Comparison of ENCODE assay signal across 26 mouse cellular contexts in genomic region chr10:39681014-39681413, GRCm38 (mm10). TPM values are rescaled to one million over a fixed set of nuclear protein-coding genes. Genes with fewer than 3 reads are reported as not detected.
A peak's percentile ranks its signal among the peaks of the same experiment; 100 is the strongest.
DNase-seq lines count a peak whose midpoint lies in the region; ATAC-seq and TF ChIP-seq lines count a peak whose summit lies in the region.
"Had no signal": no experiment of that assay in that cellular context is flagged by ENCODE, and none has a peak within 500 bp of the region (broad histone marks: within the 10 kb centered on the region; RNA-seq: fewer than 3 reads in every experiment).

No protein-coding gene starts in this region.

- ATAC-seq in embryonic facial prominence, embryonic 14.5 days (ENCODE audit: low read depth): 0 out of 2 replicates have a peak, but pooled peaks have one; percentile 30
- peak; percentile 43; the same call in 1 of the 2 replicates for ATAC-seq in stomach, embryonic 14.5 days (ENCODE audit: insufficient number of reproducible peaks, insufficient read depth, low FRiP score, low read depth)
- ATAC-seq in stomach, postnatal 0 days (ENCODE audit: low FRiP score, low TSS enrichment): no peak
- ATAC-seq: forebrain, embryonic 13.5 days; forebrain, embryonic 16.5 days; hindbrain, embryonic 16.5 days had no signal

- H3K9me3 ChIP-seq in embryonic facial prominence, embryonic 14.5 days (ENCODE audit: control insufficient read depth, low read length): no peaks in the 10 kb centered on the region
- H3K9me3 ChIP-seq in embryonic facial prominence, embryonic 10.5 days: no peaks in the 10 kb centered on the region
- H3K9me3 ChIP-seq in stomach, embryonic 14.5 days (ENCODE audit: control insufficient read depth, low read depth, low read length): no peaks in the 10 kb centered on the region
- H3K9me3 ChIP-seq in stomach, postnatal 0 days (ENCODE audit: control insufficient read depth, low read length): no peaks in the 10 kb centered on the region
- H3K9me3 ChIP-seq: embryonic facial prominence, embryonic 12.5 days; forebrain, embryonic 10.5 days; forebrain, embryonic 13.5 days; heart, embryonic 12.5 days; heart, embryonic 15.5 days; hindbrain, embryonic 10.5 days; hindbrain, embryonic 13.5 days had no signal

- no peak for DNase-seq in embryonic facial prominence, embryonic 14.5 days (ENCODE audit: low spot score)
- no peak for DNase-seq in embryonic facial prominence, embryonic 10.5 days (ENCODE audit: low spot score)
- DNase-seq in adipocyte (ENCODE audit: low spot score): peak; percentile 28
- no peak for DNase-seq in stomach, postnatal 0 days (ENCODE audit: low spot score)
- no peak for DNase-seq in layer of hippocampus, adult 18-20 months (ENCODE audit: low spot score in 2 of 2)
- no peak for DNase-seq in cerebellum, postnatal 14 days
- DNase-seq: adrenal gland, adult 2 months; adrenal gland, postnatal 14 days; cerebellum, adult 11 months; cerebellum, adult 2 months; cerebellum, adult 9-11 months; gastrocnemius, postnatal 10 days; gastrocnemius, postnatal 36 days; heart, postnatal 10 days; heart, postnatal 36 days had no signal

- H3K27me3 ChIP-seq in embryonic facial prominence, embryonic 14.5 days (replicated peaks; ENCODE audit: control insufficient read depth, insufficient read depth, low read length): no peaks in the 10 kb centered on the region
- H3K27me3 ChIP-seq in embryonic facial prominence, embryonic 10.5 days (replicated peaks; ENCODE audit: low read depth, poor library complexity, severe bottlenecking): no peaks in the 10 kb centered on the region
- no peaks in the 10 kb centered on the region for H3K27me3 ChIP-seq in stomach, embryonic 14.5 days (ENCODE audit: control insufficient read depth, insufficient read depth, low read length)
- H3K27me3 ChIP-seq in stomach, postnatal 0 days (ENCODE audit: control insufficient read depth, insufficient read depth, low read length): no peaks in the 10 kb centered on the region
- H3K27me3 ChIP-seq: embryonic facial prominence, embryonic 12.5 days; forebrain, embryonic 13.5 days; heart, embryonic 12.5 days; heart, embryonic 15.5 days; hindbrain, embryonic 13.5 days had no signal

- no peaks in the 10 kb centered on the region for H3K4me1 ChIP-seq in embryonic facial prominence, embryonic 14.5 days (ENCODE audit: control insufficient read depth, insufficient read depth, low read length)
- peaks cover 8% of the 10 kb centered on the region for H3K4me1 ChIP-seq in embryonic facial prominence, embryonic 10.5 days
- H3K4me1 ChIP-seq in stomach, embryonic 14.5 days (ENCODE audit: control insufficient read depth, insufficient read depth, low read length): peaks cover 4% of the 10 kb centered on the region; the same call in 1 of the 2 replicates
- H3K4me1 ChIP-seq in stomach, postnatal 0 days (replicated peaks; ENCODE audit: control insufficient read depth, insufficient read depth): no peaks in the 10 kb centered on the region

- WGBS in embryonic facial prominence, embryonic 14.5 days: 68% methylated on average over 4 of the region's 4 CpGs
- WGBS in embryonic facial prominence, embryonic 10.5 days: 78% methylated on average over 4 of the region's 4 CpGs
- WGBS in stomach, embryonic 14.5 days: 69% methylated on average over 4 of the region's 4 CpGs
- 59% methylated on average over 4 of the region's 4 CpGs for WGBS in stomach, postnatal 0 days

- no peak for TF ChIP-seq EP300 in stomach, postnatal 0 days (optimal IDR thresholded peaks at IDR 0.05)

- H3K36me3 ChIP-seq in embryonic facial prominence, embryonic 14.5 days (ENCODE audit: control insufficient read depth, insufficient read depth, low read length): no peaks in the 10 kb centered on the region
- no peaks in the 10 kb centered on the region for H3K36me3 ChIP-seq in embryonic facial prominence, embryonic 10.5 days (replicated peaks)
- H3K36me3 ChIP-seq in stomach, embryonic 14.5 days (ENCODE audit: control insufficient read depth, insufficient read depth, low read length): no peaks in the 10 kb centered on the region
- no peaks in the 10 kb centered on the region for H3K36me3 ChIP-seq in stomach, postnatal 0 days (ENCODE audit: control insufficient read depth, insufficient read depth, low read length)
- H3K36me3 ChIP-seq: embryonic facial prominence, embryonic 12.5 days; heart, embryonic 12.5 days; heart, embryonic 15.5 days had no signal

- no peak for TF ChIP-seq CTCF in stomach, postnatal 0 days (IDR thresholded peaks at IDR 0.05; ENCODE audit: low read depth)

- no peak overlapping the region for H3K27ac ChIP-seq in embryonic facial prominence, embryonic 14.5 days (replicated peaks; ENCODE audit: low read depth, low read length)
- H3K27ac ChIP-seq in embryonic facial prominence, embryonic 10.5 days (replicated peaks): no peak overlapping the region
- H3K27ac ChIP-seq in stomach, embryonic 14.5 days (ENCODE audit: low read length): no peak overlapping the region
- peak overlapping the region; percentile 49; the same call in 1 of the 2 replicates for H3K27ac ChIP-seq in stomach, postnatal 0 days (replicated peaks)
- H3K27ac ChIP-seq: embryonic facial prominence, embryonic 12.5 days; forebrain, embryonic 10.5 days; forebrain, embryonic 13.5 days; heart, embryonic 15.5 days; hindbrain, embryonic 10.5 days; hindbrain, embryonic 13.5 days had no signal

- no peak overlapping the region for H3K9ac ChIP-seq in embryonic facial prominence, embryonic 14.5 days (ENCODE audit: low read depth, low read length)
- H3K9ac ChIP-seq in stomach, embryonic 14.5 days (replicated peaks; ENCODE audit: low read depth, low read length): no peak overlapping the region
- H3K9ac ChIP-seq in stomach, postnatal 0 days (ENCODE audit: low read length): no peak overlapping the region
- H3K9ac ChIP-seq: embryonic facial prominence, embryonic 12.5 days; forebrain, embryonic 13.5 days; heart, embryonic 12.5 days; heart, embryonic 15.5 days; hindbrain, embryonic 13.5 days had no signal

- H3K4me2 ChIP-seq in embryonic facial prominence, embryonic 14.5 days (ENCODE audit: low read depth, low read length): no peak overlapping the region
- no peak overlapping the region for H3K4me2 ChIP-seq in stomach, embryonic 14.5 days (replicated peaks; ENCODE audit: low read depth, low read length)
- no peak overlapping the region for H3K4me2 ChIP-seq in stomach, postnatal 0 days (replicated peaks; ENCODE audit: low read depth)
- H3K4me2 ChIP-seq: embryonic facial prominence, embryonic 12.5 days; forebrain, embryonic 13.5 days; heart, embryonic 12.5 days; heart, embryonic 15.5 days; hindbrain, embryonic 13.5 days had no signal

- H3K4me3 ChIP-seq in embryonic facial prominence, embryonic 14.5 days (ENCODE audit: low read depth, low read length): no peak overlapping the region
- no peak overlapping the region for H3K4me3 ChIP-seq in embryonic facial prominence, embryonic 10.5 days
- no peak overlapping the region for H3K4me3 ChIP-seq in stomach, embryonic 14.5 days (ENCODE audit: low read depth, low read length)
- no peak overlapping the region for H3K4me3 ChIP-seq in stomach, postnatal 0 days (ENCODE audit: low read depth, low read length)
- H3K4me3 ChIP-seq: embryonic facial prominence, embryonic 12.5 days; erythroblast, embryonic 14.5 days; forebrain, embryonic 10.5 days; forebrain, embryonic 13.5 days; heart, embryonic 12.5 days; heart, embryonic 15.5 days; hindbrain, embryonic 10.5 days; hindbrain, embryonic 13.5 days had no signal

RNA-seq across cellular contexts. Expression of gene Rev3l, which starts 50.9 kb away (rescaled TPM):
- 27.4 and 27.8 TPM in 2 replicates for polyA plus RNA-seq in embryonic facial prominence, embryonic 14.5 days (2014; fragmentation: Nextera tagmentation; extraction: Ambion mirVana)
- 12.8 and 14.2 TPM in 2 replicates for polyA plus RNA-seq in embryonic facial prominence, embryonic 10.5 days (2016; fragmentation: Nextera tagmentation; extraction: Ambion mirVana)
- 43.7 and 45.0 TPM in 2 replicates for polyA plus RNA-seq in stomach, embryonic 14.5 days (2014; fragmentation: Nextera tagmentation; extraction: Ambion mirVana)
- 10.0 TPM in 2 replicates for polyA plus RNA-seq in stomach, postnatal 0 days (2015; fragmentation: Nextera tagmentation; extraction: Ambion mirVana)
- total RNA-seq in layer of hippocampus, adult 18-20 months (2021): 10 to 100 TPM; 29.2 to 30.8 TPM
